Comparison of ENCODE assay signal across 8 mouse cellular contexts in genomic region chr11:117987032-117987451, GRCm38 (mm10). TPM values are rescaled to one million over a fixed set of nuclear protein-coding genes. Genes with fewer than 3 reads are reported as not detected.
DNase-seq lines count a peak whose midpoint lies in the region; ATAC-seq and TF ChIP-seq lines count a peak whose summit lies in the region.

No protein-coding gene starts in this region.

- ATAC-seq in hindbrain, embryonic 11.5 days (ENCODE audit: low FRiP score), result peak; percentile 74
- ATAC-seq in neural tube, embryonic 14.5 days (ENCODE audit: low read depth), result peak; percentile 73; the same call in 1 of the 2 replicates

- peak overlapping the region; percentile 98 for H3K27ac ChIP-seq in left cerebral cortex, adult 2 months
- H3K27ac ChIP-seq in brown adipose tissue, adult 24 weeks (replicated peaks; ENCODE audit: low read depth, low read length), result 0 out of 2 replicates have a peak overlapping the region, but pooled peaks have one; percentile 9
- H3K27ac ChIP-seq in hindbrain, embryonic 11.5 days (ENCODE audit: low read depth, low read length), result peak overlapping the region; percentile 4; the same call in 1 of the 2 replicates
- peak overlapping the region; percentile 86; the same call in 1 of the 2 replicates for H3K27ac ChIP-seq in neural tube, embryonic 14.5 days (ENCODE audit: low read depth, low read length)

- no peaks in the 10 kb centered on the region for H3K27me3 ChIP-seq in hindbrain, embryonic 11.5 days (ENCODE audit: control insufficient read depth, insufficient read depth, low read length)
- H3K27me3 ChIP-seq in neural tube, embryonic 14.5 days (ENCODE audit: control insufficient read depth, insufficient read depth, low read length), result no peaks in the 10 kb centered on the region; the same call in 1 of the 2 replicates

- peak overlapping the region; percentile 92 for H3K9ac ChIP-seq in hindbrain, embryonic 11.5 days (ENCODE audit: low read depth, low read length)
- peak overlapping the region; percentile 92 for H3K9ac ChIP-seq in neural tube, embryonic 14.5 days (replicated peaks; ENCODE audit: low read depth, low read length)

- no peaks in the 10 kb centered on the region for H3K36me3 ChIP-seq in hindbrain, embryonic 11.5 days (ENCODE audit: control insufficient read depth, insufficient read depth, low read length)
- no peaks in the 10 kb centered on the region for H3K36me3 ChIP-seq in neural tube, embryonic 14.5 days (ENCODE audit: control insufficient read depth, insufficient read depth, low read length)

- no peaks in the 10 kb centered on the region for H3K9me3 ChIP-seq in hindbrain, embryonic 11.5 days (ENCODE audit: control insufficient read depth, low read length)
- H3K9me3 ChIP-seq in neural tube, embryonic 14.5 days (ENCODE audit: control insufficient read depth, low read length), result no peaks in the 10 kb centered on the region

- WGBS in hindbrain, embryonic 11.5 days, result under 1% methylated on average over 32 of the region's 32 CpGs
- under 1% methylated on average over 31 of the region's 32 CpGs for WGBS in neural tube, embryonic 14.5 days

- H3K4me3 ChIP-seq in left cerebral cortex, adult 2 months, result peak overlapping the region; percentile 91
- H3K4me3 ChIP-seq in brown adipose tissue, adult 24 weeks (ENCODE audit: insufficient read depth, low read depth, low read length), result peak overlapping the region; percentile 91
- H3K4me3 ChIP-seq in hindbrain, embryonic 11.5 days (ENCODE audit: low read depth, low read length), result peak overlapping the region; percentile 100
- peak overlapping the region; percentile 87 for H3K4me3 ChIP-seq in neural tube, embryonic 14.5 days (ENCODE audit: low read depth, low read length)

- peaks cover 18% of the 10 kb centered on the region for H3K4me1 ChIP-seq in brown adipose tissue, adult 24 weeks (ENCODE audit: control insufficient read depth, insufficient read depth, insufficient read length, low read length)
- peaks cover 9% of the 10 kb centered on the region for H3K4me1 ChIP-seq in hindbrain, embryonic 11.5 days (replicated peaks; ENCODE audit: control insufficient read depth, insufficient read depth, low read length)
- H3K4me1 ChIP-seq in neural tube, embryonic 14.5 days (ENCODE audit: control insufficient read depth, insufficient read depth, low read length), result peaks cover 20% of the 10 kb centered on the region

- intact Hi-C loops in left cerebral cortex, adult 2 months (cut with DNase I), result loop anchor here (2.0 kb wide), 1 partner anchor 16 kb away; the partner anchor contains the start of gene Socs3
- intact Hi-C loops in left cerebral cortex, postnatal 4 days (cut with DNase I), result no loop called here

- TF ChIP-seq CTCF in left cerebral cortex, adult 2 months (IDR thresholded peaks at IDR 0.05), result no peak

- peak in 1 of 2 experiments; percentile 35 for DNase-seq in left cerebral cortex, adult 2 months (ENCODE audit: extremely low spot score in 1 of 2, low spot score in 2 of 2)
- no peak for DNase-seq in left cerebral cortex, postnatal 4 days
- no peak for DNase-seq in hindbrain, embryonic 11.5 days (ENCODE audit: low spot score)
- peak; percentile 89 to 90 for DNase-seq in lung, adult 18-20 months
- no peak for DNase-seq in ovary, postnatal 14 days (ENCODE audit: low spot score)
- no peak for DNase-seq in layer of hippocampus, adult 9-11 months

- peak overlapping the region; percentile 84 for H3K4me2 ChIP-seq in hindbrain, embryonic 11.5 days (replicated peaks; ENCODE audit: low read depth, low read length)
- peak overlapping the region; percentile 86 for H3K4me2 ChIP-seq in neural tube, embryonic 14.5 days (ENCODE audit: low read depth, low read length)

RNA-seq across cellular contexts. Expression of gene Pgs1, which starts 0.9 kb away (rescaled TPM):
- total RNA-seq in left cerebral cortex, adult 2 months (2021), result 10 to 100 TPM; 83.3 to 85.5 TPM
- 10 to 100 TPM; 56.9 to 58.6 TPM for total RNA-seq in left cerebral cortex, postnatal 4 days (2021)
- 13.1 and 15.3 TPM in 2 replicates for polyA plus RNA-seq in brown adipose tissue, adult 24 weeks (2012; ENCODE audit: insufficient read depth, insufficient read length, missing spikeins)
- polyA plus RNA-seq in hindbrain, embryonic 11.5 days (2014; fragmentation: Nextera tagmentation; extraction: Ambion mirVana), result 38.6 and 39.1 TPM in 2 replicates
- 49.9 and 52.6 TPM in 2 replicates for polyA plus RNA-seq in neural tube, embryonic 14.5 days (2014; fragmentation: Nextera tagmentation; extraction: Ambion mirVana)

RNA-seq across cellular contexts. Expression of gene Socs3, which starts 17.2 kb away (rescaled TPM):
- 1 to 10 TPM; 4.4 to 6.1 TPM for total RNA-seq in left cerebral cortex, adult 2 months (2021)
- 1 to 10 TPM; 3.8 to 4.1 TPM for total RNA-seq in left cerebral cortex, postnatal 4 days (2021)
- polyA plus RNA-seq in brown adipose tissue, adult 24 weeks (2012; ENCODE audit: insufficient read depth, insufficient read length, missing spikeins), result 2.5 and 6.6 TPM in 2 replicates
- polyA plus RNA-seq in hindbrain, embryonic 11.5 days (2014; fragmentation: Nextera tagmentation; extraction: Ambion mirVana), result 3.4 and 5.6 TPM in 2 replicates
- polyA plus RNA-seq in neural tube, embryonic 14.5 days (2014; fragmentation: Nextera tagmentation; extraction: Ambion mirVana), result 2.2 and 5.1 TPM in 2 replicates

Comparison
In these comparisons a context has a peak if more than half of its experiments do, and no peak if none do; other contexts are left out.
1. DNase-seq: peak in lung, adult 18-20 months (2 of 2); none in left cerebral cortex, postnatal 4 days (single experiment), hindbrain, embryonic 11.5 days (single experiment), ovary, postnatal 14 days (single experiment) and layer of hippocampus, adult 9-11 months (single experiment).
2. H3K27ac ChIP-seq: peak in every context shown above with its lines; median percentile 98 in left cerebral cortex, adult 2 months; 86 in neural tube, embryonic 14.5 days; 9 in brown adipose tissue, adult 24 weeks; 4 in hindbrain, embryonic 11.5 days.
3. Peak in every context shown above with its lines, with median percentiles within 50 percentile points of each other: H3K4me3 ChIP-seq.